Mouse (Mus musculus) intestine, embryonic 14.5 days (tissue): Measurements from ENCODE around the gene Gm16253. TPM values are rescaled to one million over a fixed set of nuclear protein-coding genes. Genes with fewer than 3 reads are reported as not detected.

Experiments
- ATAC-seq: fragments of 200-750 bp; cut with Nextera tagmentation; replicated peaks from 2 replicates; pipeline ENCODE4 v1.8.0; 2017; ENCODE audit warnings: low read depth, moderate number of reproducible peaks, moderate TSS enrichment, moderate library complexity; ENCODE audit not compliant: low FRiP score, low TSS enrichment
- DNase-seq: peaks from one replicate; pipeline ENCODE4 v3.0.0-alpha.2; 2018; ENCODE audit warnings: low spot score
- H3K27ac ChIP-seq: fragments of 300-500 bp; sonication (generic); 2 replicates; pipeline ENCODE4 v1.5.1; 2014; ENCODE audit warnings: low read depth, mild to moderate bottlenecking, control low read depth
- H3K27me3 ChIP-seq: fragments of 300-500 bp; sonication (generic); replicated peaks from 2 replicates; pipeline ENCODE4 v1.6.1; 2014; ENCODE audit warnings: low read length, control low read depth; ENCODE audit not compliant: control insufficient read depth, insufficient read depth
- H3K36me3 ChIP-seq: fragments of 300-500 bp; sonication (generic); 2 replicates; pipeline ENCODE4 v1.6.1; 2014; ENCODE audit warnings: low read length, control low read depth; ENCODE audit not compliant: control insufficient read depth, insufficient read depth
- H3K4me1 ChIP-seq: fragments of 300-500 bp; sonication (generic); replicated peaks from 2 replicates; pipeline ENCODE4 v1.6.1; 2014; ENCODE audit warnings: low read length, control low read depth, mixed read lengths; ENCODE audit not compliant: control insufficient read depth, insufficient read depth
- H3K4me2 ChIP-seq: fragments of 300-500 bp; sonication (generic); 2 replicates; pipeline ENCODE4 v1.6.1; 2014; ENCODE audit warnings: low read length
- H3K4me3 ChIP-seq: fragments of 300-500 bp; sonication (generic); 2 replicates; pipeline ENCODE4 v1.5.1; 2014; ENCODE audit warnings: low read depth, low read length, control low read depth, mixed read lengths
- H3K9ac ChIP-seq: fragments of 300-500 bp; sonication (generic); 2 replicates; pipeline ENCODE4 v1.6.1; 2014; ENCODE audit warnings: mild to moderate bottlenecking, low read length
- H3K9me3 ChIP-seq: fragments of 300-500 bp; sonication (generic); 2 replicates; pipeline ENCODE4 v1.6.1; 2016; ENCODE audit warnings: low read length, control low read depth; ENCODE audit not compliant: control insufficient read depth
- WGBS: fragments of 180-500 bp; shearing (Covaris S2); extraction: QIAGEN DNeasy Blood & Tissue Kit; methylation state at CpG from one replicate; pipeline ENCODE4 v1.1.7; 2014; 5-methylcytosine and 5-hydroxymethylcytosine counted together
- polyA plus RNA-seq: library from polyadenylated mRNA; unstranded; fragments of >200 nt; fragmentation: Nextera tagmentation; extraction: Ambion mirVana; gene quantifications from 2 replicates; pipeline ENCODE4 v1.2.1, GENCODE M21; 2014

The Gm16253 gene
- polyA plus RNA-seq, 1 experiment from 2014 or later, result 0.37 TPM

DNA sequence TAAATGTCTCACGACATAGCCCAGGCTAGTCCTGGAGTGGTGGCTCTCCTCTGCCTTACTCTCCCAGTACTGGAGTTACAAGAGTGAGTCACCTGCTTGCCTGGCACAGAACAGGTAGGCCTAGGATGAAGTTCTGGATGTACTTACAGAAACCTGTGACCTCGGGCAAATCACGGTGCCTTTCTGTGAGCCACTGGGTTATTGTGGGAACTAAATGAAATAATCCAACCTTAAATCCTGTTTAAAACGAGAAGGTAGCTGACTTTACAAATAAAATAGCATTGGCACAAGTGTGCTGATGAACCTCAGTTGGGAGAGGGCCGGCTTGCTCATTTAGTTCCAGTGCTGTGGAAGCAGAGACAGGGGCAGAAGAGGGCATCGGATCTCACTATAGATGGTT is 22.5 kb upstream of the Gm16253 start:
- Histone ChIP-seq H3K4me2 (no peak overlapping the region), H3K4me3 (no peak overlapping the region), H3K9ac (no peak overlapping the region), H3K36me3 (peaks cover 5% of the 10 kb centered on the region; the same call in 1 of the 2 replicates), H3K27ac (peak overlapping the region; percentile 97; the same call in 1 of the 2 replicates), H3K27me3 (no peaks in the 10 kb centered on the region), H3K9me3 (no peaks in the 10 kb centered on the region), H3K4me1 (peaks cover 29% of the 10 kb centered on the region)
- DNase-seq (no peak), ATAC-seq (no peak)
- 82% methylated on average over 6 of the region's 6 CpGs for WGBS

GRCm38 (mm10) chr3:96555041-96555596 is 21.7 kb upstream of the Gm16253 start:
- ATAC-seq (no peak), DNase-seq (peak; percentile 75)
- Histone ChIP-seq H3K27ac (peak overlapping the region; percentile 97), H3K27me3 (no peaks in the 10 kb centered on the region), H3K4me3 (no peak overlapping the region), H3K9ac (no peak overlapping the region), H3K9me3 (no peaks in the 10 kb centered on the region), H3K4me2 (peak overlapping the region; percentile 29; the same call in 1 of the 2 replicates), H3K4me1 (peaks cover 37% of the 10 kb centered on the region), H3K36me3 (peaks cover 13% of the 10 kb centered on the region)
- 18% methylated on average over 12 of the region's 12 CpGs for whole genome bisulfite sequencing

- no peak overlapping the region for H3K9ac ChIP-seq
- no peak overlapping the region for H3K4me3 ChIP-seq
- H3K9me3 ChIP-seq, result no peaks in the 10 kb centered on the region
- H3K4me1 ChIP-seq, result peaks cover 47% of the 10 kb centered on the region
- 72% methylated on average over 15 of the region's 15 CpGs for WGBS
- ATAC-seq, result no peak
- H3K27me3 ChIP-seq, result no peaks in the 10 kb centered on the region
- peak overlapping the region; percentile 97 for H3K27ac ChIP-seq
- peaks cover 23% of the 10 kb centered on the region for H3K36me3 ChIP-seq
- DNase-seq, result no peak
- H3K4me2 ChIP-seq, result peak overlapping the region; percentile 89
Observed at GRCm38 (mm10) chr3:96555999-96556614, 20.7 kb upstream of the Gm16253 start.

DNA sequence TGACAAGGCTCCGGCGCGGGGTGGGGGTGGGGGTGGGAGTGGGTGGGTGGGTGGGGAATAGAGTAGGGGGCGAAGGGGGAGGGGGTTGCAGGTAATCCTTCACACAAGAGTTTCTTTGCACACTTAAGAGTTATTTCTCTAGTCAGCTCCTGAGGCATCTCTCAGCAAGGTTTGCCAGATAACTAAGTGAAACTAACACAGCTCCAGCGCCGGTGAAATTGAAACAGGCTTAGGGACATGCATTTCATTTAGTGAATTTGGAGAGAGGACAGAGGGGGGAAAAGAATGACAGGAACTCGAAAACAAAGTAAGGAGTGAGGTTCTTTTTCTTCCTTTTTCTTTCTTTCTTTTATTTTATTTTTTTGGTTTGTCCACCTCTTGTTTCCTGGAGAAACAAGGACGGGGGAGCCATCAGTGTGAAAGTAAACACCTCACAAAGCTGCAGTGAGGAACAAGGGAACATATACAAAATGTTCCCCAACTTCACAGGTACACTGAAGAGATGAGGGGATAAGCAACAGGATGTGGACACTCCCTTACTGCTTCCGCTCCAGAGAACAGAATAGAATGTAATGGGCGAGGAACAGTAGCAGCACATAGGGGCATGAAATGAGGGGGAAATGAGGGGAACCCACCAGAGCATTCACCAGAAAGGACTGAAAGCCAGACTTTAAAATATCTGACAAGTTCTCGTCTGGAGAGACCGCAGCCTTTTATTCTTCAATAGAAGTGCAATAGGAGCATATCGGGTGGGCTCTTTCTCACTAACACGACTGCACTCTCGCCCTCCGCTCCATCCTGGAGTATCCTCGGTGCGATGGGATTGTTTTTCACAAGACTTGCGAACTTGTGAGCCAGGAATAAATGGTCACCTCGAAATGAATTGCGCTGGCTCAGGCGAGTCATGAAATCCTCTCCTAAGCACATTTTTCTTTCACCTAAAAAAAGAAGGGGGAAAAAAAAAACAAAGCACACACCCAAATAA is 19.8 kb upstream of the Gm16253 start:
- ATAC-seq (no peak), DNase-seq (no peak)
- H3K36me3 ChIP-seq, result peaks cover 29% of the 10 kb centered on the region
- no peaks in the 10 kb centered on the region for H3K9me3 ChIP-seq
- H3K27me3 ChIP-seq, result no peaks in the 10 kb centered on the region
- peak overlapping the region; percentile 89 for H3K4me2 ChIP-seq
- WGBS, result 6% methylated on average over 22 of the region's 22 CpGs
- peaks cover 50% of the 10 kb centered on the region for H3K4me1 ChIP-seq
- H3K4me3 ChIP-seq, result peak overlapping the region; percentile 92
- peak overlapping the region; percentile 91 for H3K9ac ChIP-seq
- H3K27ac ChIP-seq, result peak overlapping the region; percentile 97

GRCm38 (mm10) chr3:96557694-96558093 is 19.1 kb upstream of the Gm16253 start, which contains the start of gene Txnip:
Gene Txnip, plus strand, starts transcription at chr3:96557957.
- peak within 1 kb of the TSS; percentile 89 for H3K4me2 ChIP-seq
- H3K4me1 ChIP-seq, result peaks cover 52% of the 10 kb centered on the region
- peaks cover 29% of the 10 kb centered on the region for H3K36me3 ChIP-seq
- DNase-seq, result peak; percentile 99
- H3K27me3 ChIP-seq, result no peaks in the 10 kb centered on the region
- peak within 1 kb of the TSS; percentile 92 for H3K4me3 ChIP-seq
- peak within 1 kb of the TSS; percentile 97 for H3K27ac ChIP-seq
- peak; percentile 97 for ATAC-seq
- WGBS, result under 1% methylated on average over 26 of the region's 26 CpGs
- H3K9me3 ChIP-seq, result no peaks in the 10 kb centered on the region
- H3K9ac ChIP-seq, result peak within 1 kb of the TSS; percentile 91

DNA sequence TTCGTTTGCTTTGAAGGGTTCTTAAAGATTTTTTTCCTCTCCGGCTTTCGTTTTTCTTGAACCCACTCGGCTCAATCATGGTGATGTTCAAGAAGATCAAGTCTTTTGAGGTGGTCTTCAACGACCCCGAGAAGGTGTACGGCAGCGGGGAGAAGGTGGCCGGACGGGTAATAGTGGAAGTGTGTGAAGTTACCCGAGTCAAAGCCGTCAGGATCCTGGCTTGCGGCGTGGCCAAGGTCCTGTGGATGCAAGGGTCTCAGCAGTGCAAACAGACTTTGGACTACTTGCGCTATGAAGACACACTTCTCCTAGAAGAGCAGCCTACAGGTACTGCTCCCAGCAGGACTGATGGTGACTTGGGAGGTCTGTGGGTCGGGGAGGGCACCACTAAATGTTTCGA is 18.6 kb upstream of the Gm16253 start:
- Histone ChIP-seq H3K9ac (peak overlapping the region; percentile 91), H3K4me3 (peak overlapping the region; percentile 92), H3K9me3 (no peaks in the 10 kb centered on the region), H3K4me2 (peak overlapping the region; percentile 89), H3K27ac (peak overlapping the region; percentile 97), H3K27me3 (no peaks in the 10 kb centered on the region), H3K36me3 (peaks cover 29% of the 10 kb centered on the region), H3K4me1 (peaks cover 52% of the 10 kb centered on the region)
- ATAC-seq, result peak; percentile 12; the same call in 1 of the 2 replicates
- DNase-seq, result peak; percentile 81
- under 1% methylated on average over 17 of the region's 17 CpGs for WGBS

- Histone ChIP-seq H3K4me3 (peak overlapping the region; percentile 92), H3K4me2 (peak overlapping the region; percentile 89), H3K36me3 (peaks cover 29% of the 10 kb centered on the region), H3K9ac (peak overlapping the region; percentile 91), H3K27me3 (no peaks in the 10 kb centered on the region), H3K4me1 (peaks cover 52% of the 10 kb centered on the region), H3K27ac (peak overlapping the region; percentile 97), H3K9me3 (no peaks in the 10 kb centered on the region)
- no peak for DNase-seq
- ATAC-seq, result no peak
- WGBS, result 17% methylated on average over 10 of the region's 10 CpGs
Observed at GRCm38 (mm10) chr3:96558668-96559196, 18.1 kb upstream of the Gm16253 start.

DNA sequence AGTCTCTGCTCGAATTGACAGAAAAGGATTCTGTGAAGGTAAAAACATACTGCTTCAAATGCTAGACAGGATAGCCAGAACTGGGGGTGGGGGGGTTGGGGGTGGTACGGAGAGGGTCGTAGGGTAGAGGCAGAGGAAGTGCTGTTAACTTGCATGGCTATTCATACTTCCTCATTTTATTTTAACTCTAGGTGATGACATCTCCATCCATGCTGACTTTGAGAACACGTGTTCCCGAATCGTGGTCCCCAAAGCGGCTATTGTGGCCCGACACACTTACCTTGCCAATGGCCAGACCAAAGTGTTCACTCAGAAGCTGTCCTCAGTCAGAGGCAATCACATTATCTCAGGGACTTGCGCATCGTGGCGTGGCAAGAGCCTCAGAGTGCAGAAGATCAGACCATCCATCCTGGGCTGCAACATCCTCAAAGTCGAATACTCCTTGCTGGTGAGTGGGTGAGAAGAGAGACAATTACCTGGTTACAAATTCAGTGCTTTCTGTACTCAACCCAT is 17.3 kb upstream of the Gm16253 start:
- Histone ChIP-seq H3K4me3 (peak overlapping the region; percentile 92), H3K27ac (peak overlapping the region; percentile 97; the same call in 1 of the 2 replicates), H3K36me3 (peaks cover 29% of the 10 kb centered on the region), H3K9ac (peak overlapping the region; percentile 91), H3K9me3 (no peaks in the 10 kb centered on the region), H3K4me2 (peak overlapping the region; percentile 89), H3K27me3 (no peaks in the 10 kb centered on the region), H3K4me1 (peaks cover 58% of the 10 kb centered on the region)
- WGBS, result 64% methylated on average over 12 of the region's 12 CpGs
- no peak for DNase-seq
- ATAC-seq, result no peak
